Mouse (Mus musculus) B cell, adult 2 months (primary cell): ENCODE results near the gene Rnf43.

Experiments
- DNase-seq, 2 experiments: peaks; one replicate each; pipeline ENCODE4 v3.0.0; 2022

Gene Rnf43

GRCm38 (mm10) chr11:87761806-87762701 lies 99.5 kb downstream of the Rnf43 start:
- DNase-seq = peak in 1 of 2 experiments; percentile 16

GRCm38 (mm10) chr11:87762702-87763385 lies 100.3 kb downstream of the Rnf43 start:
- DNase-seq = no peak

- DNase-seq = peak; percentile 34 to 41
Measured at GRCm38 (mm10) chr11:87763511-87763987, 101.0 kb downstream of the Rnf43 start.

- DNase-seq = peak; percentile 72 to 75
Measured at GRCm38 (mm10) chr11:87763988-87764876, 101.7 kb downstream of the Rnf43 start.

GRCm38 (mm10) chr11:87768745-87769144 lies 106.2 kb downstream of the Rnf43 start:
- no peak for DNase-seq

GRCm38 (mm10) chr11:87770989-87771388 lies 108.5 kb downstream of the Rnf43 start:
- peak; percentile 96 to 97 for DNase-seq

- DNase-seq = no peak
Measured at GRCm38 (mm10) chr11:87772354-87772753, 109.8 kb downstream of the Rnf43 start.

GRCm38 (mm10) chr11:87778100-87778765 lies 115.7 kb downstream of the Rnf43 start:
- peak; percentile 17 to 19 for DNase-seq

- DNase-seq = no peak
Measured at GRCm38 (mm10) chr11:87778915-87779314, 116.4 kb downstream of the Rnf43 start.

GRCm38 (mm10) chr11:87779392-87779791 lies 116.9 kb downstream of the Rnf43 start:
- no peak for DNase-seq

- DNase-seq = no peak
Measured at GRCm38 (mm10) chr11:87780130-87780529, 117.6 kb downstream of the Rnf43 start.
